Mouse (Mus musculus) embryonic facial prominence, embryonic 13.5 days (tissue): Measurements from ENCODE around the gene Klhl29. TPM values are rescaled to one million over a fixed set of nuclear protein-coding genes. Genes with fewer than 3 reads are reported as not detected.

Experiments used
- ATAC-seq: fragments of 200-750 bp; cut with Nextera tagmentation; 2 replicates; pipeline ENCODE4 v1.8.0; 2017; ENCODE audit warnings: low read depth; ENCODE audit not compliant: insufficient number of reproducible peaks, insufficient read depth, low FRiP score, low TSS enrichment
- H3K27ac ChIP-seq: fragments of 300-500 bp; sonication (generic); 2 replicates; pipeline ENCODE4 v1.5.1; 2015; ENCODE audit warnings: moderate library complexity, mild to moderate bottlenecking, inconsistent platforms
- H3K27me3 ChIP-seq: fragments of 300-500 bp; sonication (generic); 2 replicates; pipeline ENCODE4 v1.6.1; 2015; ENCODE audit warnings: mild to moderate bottlenecking, inconsistent platforms
- H3K36me3 ChIP-seq: fragments of 300-500 bp; sonication (generic); 2 replicates; pipeline ENCODE4 v1.6.1; 2015; ENCODE audit warnings: mild to moderate bottlenecking, inconsistent platforms
- H3K4me1 ChIP-seq: fragments of 300-500 bp; sonication (generic); 2 replicates; pipeline ENCODE4 v1.6.1; 2015; ENCODE audit warnings: inconsistent platforms
- H3K4me2 ChIP-seq: fragments of 300-500 bp; sonication (generic); 2 replicates; pipeline ENCODE4 v1.6.1; 2015; ENCODE audit warnings: moderate library complexity, mild to moderate bottlenecking, inconsistent platforms
- H3K4me3 ChIP-seq: fragments of 300-500 bp; sonication (generic); 2 replicates; pipeline ENCODE4 v1.5.1; 2015; ENCODE audit warnings: mild to moderate bottlenecking, inconsistent platforms
- H3K9ac ChIP-seq: fragments of 300-500 bp; sonication (generic); 2 replicates; pipeline ENCODE4 v1.6.1; 2015; ENCODE audit warnings: mild to moderate bottlenecking, inconsistent platforms
- H3K9me3 ChIP-seq: fragments of 300-500 bp; sonication (generic); 2 replicates; pipeline ENCODE4 v1.6.1; 2016; ENCODE audit warnings: inconsistent platforms
- WGBS: fragments of 180-500 bp; shearing (Covaris S2); methylation state at CpG from one replicate; pipeline ENCODE4 v1.1.7; 2015; ENCODE audit warnings: mixed read lengths; 5-methylcytosine and 5-hydroxymethylcytosine counted together
- polyA plus RNA-seq: library from polyadenylated mRNA; unstranded; fragments of >200 nt; fragmentation: Nextera tagmentation; extraction: Ambion mirVana; gene quantifications from 2 replicates; pipeline ENCODE4 v1.2.1, GENCODE M21; 2015

Klhl29 gene
- polyA plus RNA-seq, 1 experiment from 2014 or later, result 2.0 TPM

GRCm38 (mm10) chr12:5187773-5188333, 187.6 kb downstream of the Klhl29 start:
- 83% methylated on average over 2 of the region's 2 CpGs for WGBS
- no peak overlapping the region for H3K27ac ChIP-seq
- H3K36me3 ChIP-seq, result no peaks in the 10 kb centered on the region
- no peaks in the 10 kb centered on the region for H3K27me3 ChIP-seq
- H3K9ac ChIP-seq, result no peak overlapping the region
- no peak overlapping the region for H3K4me3 ChIP-seq
- no peak overlapping the region for H3K4me2 ChIP-seq
- H3K9me3 ChIP-seq, result no peaks in the 10 kb centered on the region
- peaks cover 50% of the 10 kb centered on the region for H3K4me1 ChIP-seq
- ATAC-seq, result no peak

GRCm38 (mm10) chr12:5186645-5187044, 188.8 kb downstream of the Klhl29 start:
- Histone ChIP-seq H3K36me3 (no peaks in the 10 kb centered on the region), H3K27me3 (no peaks in the 10 kb centered on the region), H3K9ac (no peak overlapping the region), H3K4me1 (peaks cover 49% of the 10 kb centered on the region), H3K9me3 (no peaks in the 10 kb centered on the region), H3K4me3 (no peak overlapping the region), H3K4me2 (no peak overlapping the region), H3K27ac (no peak overlapping the region)
- WGBS, result 72% methylated on average over 1 of the region's 1 CpGs
- ATAC-seq, result no peak

GRCm38 (mm10) chr12:5185603-5186002, 189.9 kb downstream of the Klhl29 start:
- WGBS, result 90% methylated on average over 6 of the region's 6 CpGs
- no peak overlapping the region for H3K4me2 ChIP-seq
- H3K27ac ChIP-seq, result no peak overlapping the region
- no peak for ATAC-seq
- no peaks in the 10 kb centered on the region for H3K9me3 ChIP-seq
- H3K4me3 ChIP-seq, result no peak overlapping the region
- H3K9ac ChIP-seq, result no peak overlapping the region
- peaks cover 41% of the 10 kb centered on the region for H3K4me1 ChIP-seq
- no peaks in the 10 kb centered on the region for H3K27me3 ChIP-seq
- H3K36me3 ChIP-seq, result no peaks in the 10 kb centered on the region

GRCm38 (mm10) chr12:5182586-5182985, 192.9 kb downstream of the Klhl29 start:
- no peak overlapping the region for H3K27ac ChIP-seq
- H3K9me3 ChIP-seq, result no peaks in the 10 kb centered on the region
- 79% methylated on average over 4 of the region's 4 CpGs for whole genome bisulfite sequencing
- H3K36me3 ChIP-seq, result no peaks in the 10 kb centered on the region
- no peak for ATAC-seq
- no peak overlapping the region for H3K9ac ChIP-seq
- no peak overlapping the region for H3K4me3 ChIP-seq
- H3K27me3 ChIP-seq, result no peaks in the 10 kb centered on the region
- H3K4me1 ChIP-seq, result 0 out of 2 replicates have a peak, but pooled peaks cover 22% of the 10 kb centered on the region
- no peak overlapping the region for H3K4me2 ChIP-seq

GRCm38 (mm10) chr12:5182165-5182564, 193.3 kb downstream of the Klhl29 start:
- Histone ChIP-seq H3K9ac (no peak overlapping the region), H3K27me3 (no peaks in the 10 kb centered on the region), H3K27ac (no peak overlapping the region), H3K9me3 (no peaks in the 10 kb centered on the region), H3K4me2 (no peak overlapping the region), H3K4me3 (no peak overlapping the region), H3K4me1 (peaks cover 24% of the 10 kb centered on the region; the same call in 1 of the 2 replicates), H3K36me3 (no peaks in the 10 kb centered on the region)
- 55% methylated on average over 4 of the region's 4 CpGs for WGBS
- no peak for ATAC-seq

- Histone ChIP-seq H3K4me2 (no peak overlapping the region), H3K4me1 (peaks cover 5% of the 10 kb centered on the region; the same call in 1 of the 2 replicates), H3K27ac (no peak overlapping the region), H3K27me3 (no peaks in the 10 kb centered on the region), H3K4me3 (no peak overlapping the region), H3K9me3 (no peaks in the 10 kb centered on the region), H3K9ac (no peak overlapping the region), H3K36me3 (no peaks in the 10 kb centered on the region)
- no peak for ATAC-seq
- WGBS, result 83% methylated on average over 5 of the region's 5 CpGs
These were observed 198.7 kb downstream of the Klhl29 start for GRCm38 (mm10) chr12:5176716-5177341.

GRCm38 (mm10) chr12:5166141-5166540, 209.3 kb downstream of the Klhl29 start:
- ATAC-seq, result no peak
- no peaks in the 10 kb centered on the region for H3K27me3 ChIP-seq
- H3K9ac ChIP-seq, result no peak overlapping the region
- no peaks in the 10 kb centered on the region for H3K9me3 ChIP-seq
- H3K27ac ChIP-seq, result no peak overlapping the region
- 27% methylated on average over 6 of the region's 6 CpGs for WGBS
- no peaks in the 10 kb centered on the region for H3K36me3 ChIP-seq
- H3K4me1 ChIP-seq, result peaks cover 12% of the 10 kb centered on the region
- no peak overlapping the region for H3K4me3 ChIP-seq
- H3K4me2 ChIP-seq, result no peak overlapping the region

- Histone ChIP-seq H3K4me2 (no peak overlapping the region), H3K27me3 (no peaks in the 10 kb centered on the region), H3K27ac (no peak overlapping the region), H3K36me3 (no peaks in the 10 kb centered on the region), H3K4me3 (no peak overlapping the region), H3K4me1 (peaks cover 12% of the 10 kb centered on the region), H3K9ac (no peak overlapping the region), H3K9me3 (no peaks in the 10 kb centered on the region)
- ATAC-seq, result no peak
- WGBS, result 79% methylated on average over 9 of the region's 9 CpGs
These were observed 210.1 kb downstream of the Klhl29 start for GRCm38 (mm10) chr12:5165411-5165810.

- Histone ChIP-seq H3K4me1 (peaks cover 19% of the 10 kb centered on the region), H3K27ac (peak overlapping the region; percentile 22; the same call in 1 of the 2 replicates), H3K36me3 (no peaks in the 10 kb centered on the region), H3K27me3 (no peaks in the 10 kb centered on the region), H3K4me2 (no peak overlapping the region), H3K4me3 (no peak overlapping the region), H3K9me3 (no peaks in the 10 kb centered on the region), H3K9ac (no peak overlapping the region)
- 55% methylated on average over 6 of the region's 6 CpGs for WGBS
- ATAC-seq, result no peak
These were observed 212.8 kb downstream of the Klhl29 start for GRCm38 (mm10) chr12:5162672-5163071.

- H3K9ac ChIP-seq, result no peak overlapping the region
- H3K4me2 ChIP-seq, result no peak overlapping the region
- no peak for ATAC-seq
- no peaks in the 10 kb centered on the region for H3K36me3 ChIP-seq
- 89% methylated on average over 4 of the region's 4 CpGs for WGBS
- no peaks in the 10 kb centered on the region for H3K9me3 ChIP-seq
- peaks cover 28% of the 10 kb centered on the region for H3K4me1 ChIP-seq
- no peak overlapping the region for H3K27ac ChIP-seq
- H3K27me3 ChIP-seq, result no peaks in the 10 kb centered on the region
- H3K4me3 ChIP-seq, result no peak overlapping the region
These were observed 213.9 kb downstream of the Klhl29 start for GRCm38 (mm10) chr12:5161631-5162030.

- no peak for ATAC-seq
- no peak overlapping the region for H3K27ac ChIP-seq
- 79% methylated on average over 5 of the region's 5 CpGs for WGBS
- H3K4me1 ChIP-seq, result peaks cover 41% of the 10 kb centered on the region
- H3K27me3 ChIP-seq, result no peaks in the 10 kb centered on the region
- no peak overlapping the region for H3K4me3 ChIP-seq
- no peaks in the 10 kb centered on the region for H3K9me3 ChIP-seq
- no peak overlapping the region for H3K4me2 ChIP-seq
- no peak overlapping the region for H3K9ac ChIP-seq
- no peaks in the 10 kb centered on the region for H3K36me3 ChIP-seq
These were observed 217.5 kb downstream of the Klhl29 start for GRCm38 (mm10) chr12:5157931-5158481.

- no peak overlapping the region for H3K27ac ChIP-seq
- no peak overlapping the region for H3K4me3 ChIP-seq
- no peak for ATAC-seq
- peaks cover 37% of the 10 kb centered on the region for H3K4me1 ChIP-seq
- 72% methylated on average over 6 of the region's 6 CpGs for WGBS
- no peak overlapping the region for H3K4me2 ChIP-seq
- H3K9me3 ChIP-seq, result no peaks in the 10 kb centered on the region
- no peaks in the 10 kb centered on the region for H3K36me3 ChIP-seq
- no peak overlapping the region for H3K9ac ChIP-seq
- no peaks in the 10 kb centered on the region for H3K27me3 ChIP-seq
These were observed 218.3 kb downstream of the Klhl29 start for GRCm38 (mm10) chr12:5157021-5157681.
